Mouse (Mus musculus) spleen, adult 12 weeks (tissue): ENCODE measurements at regions not wholly inside any gene's neighbourhood (a gene's known extent, or its start where the extent isn't known, plus 50 kb on each side); places are given as distances from the start of the nearest gene placed in this dataset.

Experiments used
- DNase-seq: peaks from one replicate; pipeline ENCODE4 v3.0.0; 2022; ENCODE audit warnings: low spot score

GRCm38 (mm10) chr3:147542285-147542684, 690.1 kb downstream of the Ttll7 start:
- DNase-seq: no peak

GRCm38 (mm10) chr3:147537584-147537983, 685.4 kb downstream of the Ttll7 start:
- no peak for DNase-seq

- DNase-seq: no peak
Observed at GRCm38 (mm10) chr3:147532196-147532595, 680.0 kb downstream of the Ttll7 start.

- DNase-seq: no peak
Observed at GRCm38 (mm10) chr3:147531608-147532180, 679.5 kb downstream of the Ttll7 start.
